Mouse (Mus musculus): ENCODE results near the gene Pacsin3. TPM values are rescaled to one million over a fixed set of nuclear protein-coding genes. Genes with fewer than 3 reads are reported as not detected.

Pacsin3 gene
- polyA plus RNA-seq, 1 experiment from 2014 or later: 7.3 TPM

DNA sequence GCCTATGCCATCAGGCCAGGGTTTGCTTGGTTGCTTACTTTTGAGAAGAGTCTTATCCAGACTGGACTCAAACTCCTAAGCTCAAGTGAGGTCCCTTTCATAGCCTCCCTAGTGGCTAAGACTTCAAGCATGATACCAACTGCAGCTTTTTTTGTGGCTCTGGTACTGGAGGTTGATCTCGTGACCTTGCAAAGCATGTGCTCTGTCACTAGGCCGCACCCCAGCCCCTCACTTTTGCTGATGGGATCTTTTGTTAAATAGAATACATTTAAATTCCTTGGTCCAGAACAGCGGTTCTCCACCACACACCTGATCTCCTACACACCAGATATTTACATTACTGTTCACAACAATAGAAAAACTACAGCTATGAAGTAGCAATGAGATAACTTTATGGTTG, 38.5 kb downstream of the Pacsin3 start:
- H3K27ac ChIP-seq (ENCODE audit: low read depth, low read length): no peak overlapping the region
- H3K4me2 ChIP-seq (replicated peaks; ENCODE audit: low read depth): no peak overlapping the region
- no peak for TF ChIP-seq CTCF (IDR thresholded peaks at IDR 0.05; ENCODE audit: low read depth)
- no peaks in the 10 kb centered on the region for H3K36me3 ChIP-seq (ENCODE audit: control insufficient read depth, insufficient read depth)
- no peak overlapping the region for H3K4me3 ChIP-seq (ENCODE audit: low read depth, low read length)
- H3K9me3 ChIP-seq (ENCODE audit: control insufficient read depth): no peaks in the 10 kb centered on the region
- ATAC-seq: no peak
- H3K27me3 ChIP-seq (replicated peaks; ENCODE audit: control insufficient read depth, insufficient read depth, low read length): no peaks in the 10 kb centered on the region
- no peak overlapping the region for H3K9ac ChIP-seq (ENCODE audit: low read depth, low read length)
- H3K4me1 ChIP-seq (replicated peaks; ENCODE audit: control insufficient read depth, insufficient read depth, low read length): no peaks in the 10 kb centered on the region
- 91% methylated on average over 3 of the region's 3 CpGs for WGBS

DNA sequence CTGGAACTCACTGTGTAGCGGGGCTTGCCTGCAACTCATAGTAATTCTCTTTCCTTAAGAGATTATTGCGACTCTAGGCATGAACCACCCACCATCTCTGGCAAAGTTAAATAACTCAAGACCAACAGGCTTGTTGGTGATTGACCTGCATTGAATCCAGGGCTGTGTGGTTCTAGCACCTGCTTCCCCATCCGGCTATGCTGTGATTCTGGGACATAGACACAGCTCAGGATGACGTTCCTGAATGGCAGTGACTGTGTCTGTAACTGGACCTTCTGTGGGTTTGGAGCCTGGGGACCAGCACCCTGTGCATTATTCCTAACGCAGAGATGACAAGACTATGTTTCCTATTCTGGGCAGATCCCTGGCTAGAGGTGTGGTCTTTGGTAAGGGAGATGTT, 40.1 kb downstream of the Pacsin3 start:
- no peaks in the 10 kb centered on the region for H3K4me1 ChIP-seq (replicated peaks; ENCODE audit: control insufficient read depth, insufficient read depth, low read length)
- H3K4me2 ChIP-seq (replicated peaks; ENCODE audit: low read depth): no peak overlapping the region
- no peak for TF ChIP-seq CTCF (IDR thresholded peaks at IDR 0.05; ENCODE audit: low read depth)
- H3K36me3 ChIP-seq (ENCODE audit: control insufficient read depth, insufficient read depth): no peaks in the 10 kb centered on the region
- no peak overlapping the region for H3K27ac ChIP-seq (ENCODE audit: low read depth, low read length)
- H3K9ac ChIP-seq (ENCODE audit: low read depth, low read length): no peak overlapping the region
- H3K27me3 ChIP-seq (replicated peaks; ENCODE audit: control insufficient read depth, insufficient read depth, low read length): no peaks in the 10 kb centered on the region
- no peak overlapping the region for H3K4me3 ChIP-seq (ENCODE audit: low read depth, low read length)
- no peaks in the 10 kb centered on the region for H3K9me3 ChIP-seq (ENCODE audit: control insufficient read depth)
- no peak for ATAC-seq
- 93% methylated on average over 5 of the region's 5 CpGs for WGBS

DNA sequence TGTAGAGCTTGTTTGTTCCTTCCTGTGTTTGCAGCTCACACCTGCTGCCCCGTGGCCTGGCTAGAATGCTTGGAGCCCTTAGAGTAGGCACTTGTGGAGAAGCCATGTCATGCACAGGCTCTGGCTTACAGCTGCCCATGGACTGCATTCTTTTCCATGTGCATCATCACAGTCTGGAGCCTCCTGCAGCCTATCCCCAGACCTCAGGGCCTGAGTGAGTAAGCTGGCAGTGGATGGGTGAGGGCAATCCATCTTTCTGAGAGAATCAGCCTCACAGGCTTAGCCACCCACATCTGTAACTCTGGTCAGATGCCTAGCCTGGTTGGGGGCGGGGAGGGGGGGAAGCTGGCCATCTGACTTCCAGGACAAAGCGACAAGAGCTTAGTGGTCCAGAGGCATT, 43.4 kb downstream of the Pacsin3 start:
- no peaks in the 10 kb centered on the region for H3K4me1 ChIP-seq (replicated peaks; ENCODE audit: control insufficient read depth, insufficient read depth, low read length)
- no peaks in the 10 kb centered on the region for H3K9me3 ChIP-seq (ENCODE audit: control insufficient read depth)
- no peak overlapping the region for H3K27ac ChIP-seq (ENCODE audit: low read depth, low read length)
- H3K4me2 ChIP-seq (replicated peaks; ENCODE audit: low read depth): no peak overlapping the region
- no peak overlapping the region for H3K9ac ChIP-seq (ENCODE audit: low read depth, low read length)
- TF ChIP-seq CTCF (IDR thresholded peaks at IDR 0.05; ENCODE audit: low read depth): no peak
- no peaks in the 10 kb centered on the region for H3K27me3 ChIP-seq (replicated peaks; ENCODE audit: control insufficient read depth, insufficient read depth, low read length)
- 58% methylated on average over 3 of the region's 3 CpGs for WGBS
- no peaks in the 10 kb centered on the region for H3K36me3 ChIP-seq (ENCODE audit: control insufficient read depth, insufficient read depth)
- no peak overlapping the region for H3K4me3 ChIP-seq (ENCODE audit: low read depth, low read length)
- ATAC-seq: 0 out of 2 replicates have a peak, but pooled peaks have one; percentile 38

DNA sequence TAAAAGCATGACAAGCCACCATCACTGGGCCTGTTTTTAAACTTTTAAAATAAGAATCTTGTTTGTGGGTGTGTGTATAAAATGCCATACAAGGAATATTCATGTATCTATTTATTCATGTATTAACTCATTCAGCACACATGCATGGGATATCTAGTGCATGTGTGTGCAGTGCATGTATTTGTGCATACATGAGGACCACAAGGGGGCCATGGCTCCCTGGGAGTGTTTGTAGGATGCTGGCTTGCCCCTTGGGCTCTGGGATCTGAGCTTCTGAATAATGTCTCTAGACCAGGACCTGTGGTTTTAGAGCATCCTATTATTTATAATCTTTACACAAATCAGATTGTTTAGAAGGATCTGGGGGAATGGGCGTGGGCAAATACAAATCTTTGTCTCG, 45.0 kb downstream of the Pacsin3 start:
- no peak overlapping the region for H3K4me3 ChIP-seq (ENCODE audit: low read depth, low read length)
- no peak overlapping the region for H3K4me2 ChIP-seq (replicated peaks; ENCODE audit: low read depth)
- no peaks in the 10 kb centered on the region for H3K4me1 ChIP-seq (replicated peaks; ENCODE audit: control insufficient read depth, insufficient read depth, low read length)
- WGBS: 86% methylated on average over 2 of the region's 2 CpGs
- no peak overlapping the region for H3K27ac ChIP-seq (ENCODE audit: low read depth, low read length)
- H3K36me3 ChIP-seq (ENCODE audit: control insufficient read depth, insufficient read depth): no peaks in the 10 kb centered on the region
- no peak for ATAC-seq
- no peaks in the 10 kb centered on the region for H3K9me3 ChIP-seq (ENCODE audit: control insufficient read depth)
- no peak overlapping the region for H3K9ac ChIP-seq (ENCODE audit: low read depth, low read length)
- peak; percentile 48 for TF ChIP-seq CTCF (IDR thresholded peaks at IDR 0.05; ENCODE audit: low read depth)
- H3K27me3 ChIP-seq (replicated peaks; ENCODE audit: control insufficient read depth, insufficient read depth, low read length): no peaks in the 10 kb centered on the region

DNA sequence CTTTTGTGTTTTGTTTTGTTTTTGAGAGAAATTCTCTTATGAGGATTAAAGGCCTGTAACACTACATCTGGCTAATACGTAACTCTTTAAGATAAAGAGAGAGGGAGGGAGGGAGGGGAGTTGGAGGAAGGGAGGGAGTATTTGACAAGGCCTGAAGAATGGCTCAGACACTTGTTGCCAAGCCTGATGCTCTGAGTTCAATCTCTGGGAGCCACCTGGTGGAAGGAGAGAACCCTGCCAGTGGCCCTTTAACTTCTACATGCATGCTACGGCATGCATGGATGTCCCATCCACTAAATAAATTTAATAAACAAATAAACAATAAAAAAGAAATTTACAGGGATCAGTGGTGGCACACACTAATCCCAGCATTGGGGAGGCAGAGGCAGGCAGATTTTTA, 46.1 kb downstream of the Pacsin3 start:
- Histone ChIP-seq H3K27ac (ENCODE audit: low read depth, low read length) (no peak overlapping the region), H3K9me3 (ENCODE audit: control insufficient read depth) (no peaks in the 10 kb centered on the region), H3K4me1 (replicated peaks; ENCODE audit: control insufficient read depth, insufficient read depth, low read length) (no peaks in the 10 kb centered on the region), H3K4me3 (ENCODE audit: low read depth, low read length) (no peak overlapping the region), H3K36me3 (ENCODE audit: control insufficient read depth, insufficient read depth) (no peaks in the 10 kb centered on the region), H3K27me3 (replicated peaks; ENCODE audit: control insufficient read depth, insufficient read depth, low read length) (no peaks in the 10 kb centered on the region), H3K4me2 (replicated peaks; ENCODE audit: low read depth) (no peak overlapping the region), H3K9ac (ENCODE audit: low read depth, low read length) (no peak overlapping the region)
- 64% methylated on average over 2 of the region's 2 CpGs for WGBS
- no peak for ATAC-seq
- TF ChIP-seq CTCF (IDR thresholded peaks at IDR 0.05; ENCODE audit: low read depth): peak; percentile 57

DNA sequence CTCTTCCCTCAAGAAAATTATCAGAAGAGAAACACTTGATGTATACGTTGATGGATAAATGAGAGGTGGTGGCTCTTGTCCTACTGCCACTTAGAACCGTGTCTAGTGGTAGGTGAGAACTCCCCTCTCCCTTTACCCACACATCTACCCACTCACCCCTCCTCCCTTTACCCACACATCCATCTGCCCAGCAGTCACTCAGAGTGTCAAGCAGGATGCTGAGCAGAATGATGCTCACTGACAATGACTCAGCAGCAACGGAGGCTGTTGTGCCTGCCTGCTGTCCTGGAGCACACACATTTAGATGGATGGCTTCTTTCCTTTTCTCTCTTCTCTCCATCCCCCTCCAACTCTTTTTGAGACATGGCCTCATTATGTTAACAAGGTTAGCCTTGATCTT, 47.1 kb downstream of the Pacsin3 start:
- TF ChIP-seq CTCF (IDR thresholded peaks at IDR 0.05; ENCODE audit: low read depth): no peak
- Histone ChIP-seq H3K4me2 (replicated peaks; ENCODE audit: low read depth) (no peak overlapping the region), H3K27me3 (replicated peaks; ENCODE audit: control insufficient read depth, insufficient read depth, low read length) (no peaks in the 10 kb centered on the region), H3K4me3 (ENCODE audit: low read depth, low read length) (no peak overlapping the region), H3K9me3 (ENCODE audit: control insufficient read depth) (no peaks in the 10 kb centered on the region), H3K9ac (ENCODE audit: low read depth, low read length) (no peak overlapping the region), H3K4me1 (replicated peaks; ENCODE audit: control insufficient read depth, insufficient read depth, low read length) (no peaks in the 10 kb centered on the region), H3K27ac (ENCODE audit: low read depth, low read length) (no peak overlapping the region), H3K36me3 (ENCODE audit: control insufficient read depth, insufficient read depth) (no peaks in the 10 kb centered on the region)
- WGBS: 80% methylated on average over 3 of the region's 3 CpGs
- ATAC-seq: no peak

DNA sequence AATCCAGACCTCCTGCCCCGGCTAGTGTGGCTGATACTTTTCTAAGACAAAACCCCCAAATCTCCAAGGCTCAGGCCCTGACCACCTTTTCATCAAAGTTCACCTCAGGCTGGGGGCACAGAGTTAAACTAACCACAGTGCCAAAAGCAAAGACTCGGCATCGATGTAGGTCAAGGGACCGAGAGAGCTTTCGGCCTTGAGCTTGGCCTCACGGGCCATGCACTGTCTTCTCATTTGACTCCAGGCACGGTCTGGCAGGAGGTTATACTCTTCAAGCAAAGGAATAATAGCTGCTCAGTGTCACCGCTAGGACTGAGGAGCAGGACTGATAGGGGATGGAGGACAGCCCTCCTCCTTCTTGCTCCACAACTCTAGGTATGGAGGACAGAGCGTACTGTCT, 50.2 kb downstream of the Pacsin3 start:
- no peak overlapping the region for H3K4me2 ChIP-seq (replicated peaks; ENCODE audit: low read depth)
- ATAC-seq: no peak
- no peak overlapping the region for H3K27ac ChIP-seq (ENCODE audit: low read depth, low read length)
- H3K27me3 ChIP-seq (replicated peaks; ENCODE audit: control insufficient read depth, insufficient read depth, low read length): no peaks in the 10 kb centered on the region
- no peaks in the 10 kb centered on the region for H3K36me3 ChIP-seq (ENCODE audit: control insufficient read depth, insufficient read depth)
- H3K4me3 ChIP-seq (ENCODE audit: low read depth, low read length): no peak overlapping the region
- no peak for TF ChIP-seq CTCF (IDR thresholded peaks at IDR 0.05; ENCODE audit: low read depth)
- WGBS: 96% methylated on average over 9 of the region's 9 CpGs
- no peak overlapping the region for H3K9ac ChIP-seq (ENCODE audit: low read depth, low read length)
- H3K4me1 ChIP-seq (replicated peaks; ENCODE audit: control insufficient read depth, insufficient read depth, low read length): no peaks in the 10 kb centered on the region
- H3K9me3 ChIP-seq (ENCODE audit: control insufficient read depth): no peaks in the 10 kb centered on the region
